Comparison of ENCODE assay signal across 9 mouse cellular contexts in the genomic region with DNA sequence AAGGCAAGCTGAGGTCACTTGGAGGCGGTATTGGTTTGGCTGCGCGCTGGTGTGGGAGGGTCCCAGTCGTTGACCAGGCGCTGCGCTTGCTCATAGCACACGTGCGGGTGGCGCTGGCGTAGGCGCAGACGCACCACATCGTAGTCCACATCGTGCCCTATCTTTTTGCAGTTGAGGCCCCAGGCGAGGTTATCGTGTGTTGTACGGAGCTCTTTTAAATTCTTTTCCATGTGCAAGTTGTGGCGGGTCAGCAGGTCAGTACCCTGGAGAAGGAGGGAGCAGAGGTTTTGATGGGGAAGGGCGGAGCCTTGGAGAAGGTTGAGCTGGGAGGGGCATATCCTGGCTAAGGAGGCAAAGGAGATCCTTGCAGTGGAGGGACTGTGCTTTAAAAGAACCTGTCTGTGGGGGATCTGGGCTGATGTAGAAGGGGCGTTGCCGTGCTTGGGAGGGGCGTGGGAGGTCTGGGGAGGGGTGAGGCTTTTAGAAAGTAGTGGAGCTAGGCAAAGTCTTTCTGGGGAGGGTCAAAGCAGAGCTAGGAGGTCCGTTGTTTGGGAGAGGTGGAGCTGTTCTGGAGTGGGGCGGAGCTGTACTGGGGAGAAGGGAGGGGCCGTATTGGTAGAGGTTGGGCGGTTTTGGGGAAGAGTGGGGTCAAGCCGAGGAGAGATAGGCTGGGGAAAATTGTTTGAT. TPM values are rescaled to one million over a fixed set of nuclear protein-coding genes. Genes with fewer than 3 reads are reported as not detected.
DNase-seq lines count a peak whose midpoint lies in the region; ATAC-seq lines count a peak whose summit lies in the region.
"Had no signal": no experiment of that assay in that cellular context is flagged by ENCODE, and none has a peak within 500 bp of the region (broad histone marks: within the 10 kb centered on the region; RNA-seq: fewer than 3 reads in every experiment).

No protein-coding gene starts in this region.

- peak overlapping the region; percentile 40 for H3K9ac ChIP-seq in forebrain, embryonic 13.5 days
- H3K9ac ChIP-seq in midbrain, embryonic 16.5 days (ENCODE audit: low read depth, low read length) = peak overlapping the region; percentile 58

- peak overlapping the region; percentile 40 for H3K4me3 ChIP-seq in forebrain, embryonic 13.5 days
- peak overlapping the region; percentile 44 for H3K4me3 ChIP-seq in midbrain, embryonic 16.5 days (ENCODE audit: low read depth, low read length)

- ATAC-seq in forebrain, embryonic 13.5 days = peak; percentile 81
- peak; percentile 94 for ATAC-seq in midbrain, embryonic 16.5 days
- no peak for ATAC-seq in megakaryocyte-erythroid progenitor cell, adult 5-6 weeks (replicated peaks; ENCODE audit: low FRiP score, low TSS enrichment, poor library complexity, severe bottlenecking)

- DNase-seq in layer of hippocampus, adult 11-12 months (ENCODE audit: low spot score) = peak; percentile 14
- no peak for DNase-seq in layer of hippocampus, adult 9-10 months (ENCODE audit: low spot score)
- DNase-seq in cerebellum, adult 9-11 months = peak; percentile 30
- peak; percentile 26 to 35 for DNase-seq in layer of hippocampus, postnatal 36 days
- no peak for DNase-seq in thymus, postnatal 4 days

- H3K36me3 ChIP-seq in forebrain, embryonic 13.5 days (ENCODE audit: poor library complexity, severe bottlenecking) = no peaks in the 10 kb centered on the region
- no peaks in the 10 kb centered on the region for H3K36me3 ChIP-seq in midbrain, embryonic 16.5 days (ENCODE audit: control insufficient read depth, insufficient read depth, low read length)

- H3K4me2 ChIP-seq in forebrain, embryonic 13.5 days = peak overlapping the region; percentile 67
- peak overlapping the region; percentile 58 for H3K4me2 ChIP-seq in midbrain, embryonic 16.5 days (ENCODE audit: low read length)

- H3K27ac ChIP-seq in forebrain, embryonic 13.5 days = no peak overlapping the region
- H3K27ac ChIP-seq in midbrain, embryonic 16.5 days (ENCODE audit: low read length) = peak overlapping the region; percentile 56

- 2% methylated on average over 27 of the region's 27 CpGs for WGBS in forebrain, embryonic 13.5 days
- WGBS in midbrain, embryonic 16.5 days = 1% methylated on average over 27 of the region's 27 CpGs

- no peaks in the 10 kb centered on the region for H3K9me3 ChIP-seq in forebrain, embryonic 13.5 days (replicated peaks)
- H3K9me3 ChIP-seq in midbrain, embryonic 16.5 days (replicated peaks; ENCODE audit: control insufficient read depth, low read length, poor library complexity, severe bottlenecking) = no peaks in the 10 kb centered on the region

- H3K27me3 ChIP-seq in forebrain, embryonic 13.5 days = peaks cover 15% of the 10 kb centered on the region; the same call in 1 of the 2 replicates
- peaks cover 3% of the 10 kb centered on the region; the same call in 1 of the 2 replicates for H3K27me3 ChIP-seq in midbrain, embryonic 16.5 days (ENCODE audit: control insufficient read depth, insufficient read depth, low read depth, low read length)

- H3K4me1 ChIP-seq in forebrain, embryonic 13.5 days = peaks cover 9% of the 10 kb centered on the region
- peaks cover 14% of the 10 kb centered on the region for H3K4me1 ChIP-seq in midbrain, embryonic 16.5 days (ENCODE audit: control insufficient read depth, insufficient read depth, low read length)

RNA-seq across cellular contexts. Expression of a gene that starts 5.7 kb away (rescaled TPM):
- 0.13 and 0.21 TPM in 2 replicates for polyA plus RNA-seq in forebrain, embryonic 13.5 days (2015; fragmentation: Nextera tagmentation; extraction: Ambion mirVana)
- under 1 TPM; 0.23 to 0.60 TPM for total RNA-seq in layer of hippocampus, postnatal 36 days (2021)
- 0.32 and 0.65 TPM in 2 replicates for polyA plus RNA-seq in midbrain, embryonic 16.5 days (2015; fragmentation: Nextera tagmentation; extraction: Ambion mirVana)
- not detected in 2 replicates for total RNA-seq in megakaryocyte-erythroid progenitor cell, adult 5-6 weeks (2014; fragmentation: Nextera tagmentation)
- not detected in 2 replicates for total RNA-seq in megakaryocyte-erythroid progenitor cell, adult 5-6 weeks (2017)
- total RNA-seq: layer of hippocampus, postnatal 10 days had no signal

RNA-seq across cellular contexts. Expression of a gene that starts 29.1 kb away (rescaled TPM):
- polyA plus RNA-seq in forebrain, embryonic 13.5 days (2015; fragmentation: Nextera tagmentation; extraction: Ambion mirVana) = not detected in 2 replicates
- total RNA-seq in layer of hippocampus, postnatal 36 days (2021) = not detected
- polyA plus RNA-seq in midbrain, embryonic 16.5 days (2015; fragmentation: Nextera tagmentation; extraction: Ambion mirVana) = not detected in 2 replicates
- total RNA-seq in megakaryocyte-erythroid progenitor cell, adult 5-6 weeks (2014; fragmentation: Nextera tagmentation) = not detected in 2 replicates
- total RNA-seq in megakaryocyte-erythroid progenitor cell, adult 5-6 weeks (2017) = not detected in 2 replicates
- total RNA-seq: layer of hippocampus, postnatal 10 days had no signal

RNA-seq across cellular contexts. Expression of a gene that starts 33.1 kb away (rescaled TPM):
- polyA plus RNA-seq in forebrain, embryonic 13.5 days (2015; fragmentation: Nextera tagmentation; extraction: Ambion mirVana) = 1.2 and 2.2 TPM in 2 replicates
- total RNA-seq in layer of hippocampus, postnatal 36 days (2021) = 10 to 100 TPM in 1 of 2 experiments, 1 to 10 TPM in 1; 9.7 to 11.5 TPM
- 16.8 and 23.9 TPM in 2 replicates for polyA plus RNA-seq in midbrain, embryonic 16.5 days (2015; fragmentation: Nextera tagmentation; extraction: Ambion mirVana)
- not detected in 2 replicates for total RNA-seq in megakaryocyte-erythroid progenitor cell, adult 5-6 weeks (2014; fragmentation: Nextera tagmentation)
- not detected in 2 replicates for total RNA-seq in megakaryocyte-erythroid progenitor cell, adult 5-6 weeks (2017)

Comparison
In these comparisons a context has a peak if more than half of its experiments do, and no peak if none do; other contexts are left out.
1. DNase-seq: peak in layer of hippocampus, adult 11-12 months (single experiment), cerebellum, adult 9-11 months (single experiment) and layer of hippocampus, postnatal 36 days (2 of 2); none in layer of hippocampus, adult 9-10 months (single experiment) and thymus, postnatal 4 days (single experiment).
2. RNA of a gene that starts 33.1 kb away (total RNA-seq): 9.7 to 11.5 TPM in layer of hippocampus, postnatal 36 days; not detected in megakaryocyte-erythroid progenitor cell, adult 5-6 weeks; every median in the first group is over 10 times any median in the second.